Mouse (Mus musculus): ENCODE results near the gene Izumo2. TPM values are rescaled to one million over a fixed set of nuclear protein-coding genes. Genes with fewer than 3 reads are reported as not detected.
"Not testable (repeated sequence)": the region's sequence is repeated elsewhere in the genome, so short reads cannot be mapped to it uniquely, and the experiment has no call there.

The Izumo2 gene
- polyA plus RNA-seq, 1 experiment from 2014 or later, result not detected

DNA sequence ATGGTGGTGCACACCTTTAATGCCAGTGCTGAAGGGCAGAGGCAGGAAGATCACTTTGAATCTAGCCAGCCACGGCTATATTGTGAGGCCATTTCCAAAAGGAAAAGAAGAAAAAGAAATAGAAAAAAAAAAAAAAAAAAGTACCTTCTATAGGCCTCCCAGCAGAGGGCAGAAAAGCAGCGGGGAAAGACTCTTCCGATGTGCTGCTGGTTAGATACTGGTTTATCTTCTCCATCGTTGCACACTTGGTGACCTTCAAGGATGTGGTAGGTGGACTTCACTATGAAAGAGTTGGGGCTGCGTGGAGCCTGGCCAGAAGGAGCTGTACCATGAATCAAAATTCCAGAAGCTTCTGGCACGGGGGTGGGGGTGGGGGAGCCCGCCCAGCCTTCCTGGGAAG lies 15.8 kb downstream of the Izumo2 start:
- ATAC-seq, result no peak
- no peak for DNase-seq (ENCODE audit: low read depth, low spot score)
- in situ Hi-C loops (cut with MboI; ENCODE audit: low pct_unique_long_range_greater_than_20kb), result loop anchor here (25.0 kb wide), 1 partner anchor 238 kb away; the partner anchor contains the start of gene Cpt1c
- ChIA-PET POLR2A (interaction anchor here (0.6 kb wide), 1 partner anchor 15 kb away, joined by 4 read pairs; no protein-coding TSS in a partner anchor), CTCF (interaction anchor here (0.7 to 1.4 kb wide), 2 partner anchors 20 to 100 kb away, joined by 3 to 6 read pairs; no protein-coding TSS in a partner anchor)
- peak; percentile 46 for TF ChIP-seq CTCF (IDR thresholded peaks at IDR 0.05)
- no peaks in the 10 kb centered on the region for H3K27me3 ChIP-seq

DNA sequence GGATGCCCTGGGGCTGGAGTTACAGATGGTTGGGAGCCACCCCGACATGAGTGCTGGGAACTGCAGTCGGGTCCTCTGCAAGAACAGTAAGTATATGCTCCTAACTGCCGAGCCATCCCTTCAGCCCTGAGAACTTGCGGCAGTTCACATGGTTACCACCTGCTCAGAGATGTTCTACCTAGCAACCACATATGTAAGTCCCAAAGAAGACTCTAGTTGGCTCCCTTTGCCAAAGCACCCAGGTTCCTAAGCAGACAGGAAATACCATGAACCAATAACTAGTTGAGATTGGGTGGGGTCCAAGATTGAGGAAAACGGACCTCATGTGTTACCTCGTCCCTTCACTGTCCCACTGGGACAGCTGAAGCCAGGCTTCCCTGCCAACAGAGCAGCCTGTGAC lies 17.8 kb downstream of the Izumo2 start:
- TF ChIP-seq CTCF (IDR thresholded peaks at IDR 0.05), result no peak
- ATAC-seq (no peak), DNase-seq (ENCODE audit: low read depth, low spot score) (no peak)
- no peaks in the 10 kb centered on the region for H3K27me3 ChIP-seq
- POLR2A ChIA-PET, result no interaction called here
- in situ Hi-C loops (cut with MboI; ENCODE audit: low pct_unique_long_range_greater_than_20kb), result no loop called here
- CTCF ChIA-PET, result interaction anchor here (1.3 to 1.4 kb wide), 2 partner anchors 12 to 13 kb away, joined by 3 to 4 read pairs; no protein-coding TSS in a partner anchor

DNA sequence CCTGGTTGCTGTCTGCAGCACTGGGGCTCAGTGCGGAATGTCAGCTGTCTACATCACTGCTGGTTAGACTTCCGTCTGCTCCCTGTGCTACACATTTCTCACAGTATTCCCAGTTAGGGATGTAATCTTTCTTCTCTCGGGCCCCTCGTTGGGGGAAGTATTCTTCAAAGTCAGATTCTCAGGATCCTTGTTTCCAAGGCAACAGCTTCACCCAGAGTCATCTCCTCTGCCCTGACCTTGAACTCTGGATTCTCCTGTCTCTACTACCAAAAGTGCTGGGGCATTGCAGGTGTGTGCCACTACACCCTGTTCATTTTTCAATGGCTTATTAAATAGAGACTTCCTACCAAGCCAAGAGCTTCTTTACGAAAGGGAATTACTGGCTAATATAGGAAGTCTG lies 18.6 kb downstream of the Izumo2 start:
- in situ Hi-C loops (cut with MboI; ENCODE audit: low pct_unique_long_range_greater_than_20kb), result no loop called here
- CTCF ChIA-PET, result interaction anchor here (1.3 to 1.4 kb wide), 2 partner anchors 11 to 14 kb away, joined by 3 to 4 read pairs; no protein-coding TSS in a partner anchor
- no peaks in the 10 kb centered on the region for H3K27me3 ChIP-seq
- POLR2A ChIA-PET, result no interaction called here
- no peak for ATAC-seq
- TF ChIP-seq CTCF (IDR thresholded peaks at IDR 0.05), result no peak
- no peak for DNase-seq (ENCODE audit: low read depth, low spot score)

DNA sequence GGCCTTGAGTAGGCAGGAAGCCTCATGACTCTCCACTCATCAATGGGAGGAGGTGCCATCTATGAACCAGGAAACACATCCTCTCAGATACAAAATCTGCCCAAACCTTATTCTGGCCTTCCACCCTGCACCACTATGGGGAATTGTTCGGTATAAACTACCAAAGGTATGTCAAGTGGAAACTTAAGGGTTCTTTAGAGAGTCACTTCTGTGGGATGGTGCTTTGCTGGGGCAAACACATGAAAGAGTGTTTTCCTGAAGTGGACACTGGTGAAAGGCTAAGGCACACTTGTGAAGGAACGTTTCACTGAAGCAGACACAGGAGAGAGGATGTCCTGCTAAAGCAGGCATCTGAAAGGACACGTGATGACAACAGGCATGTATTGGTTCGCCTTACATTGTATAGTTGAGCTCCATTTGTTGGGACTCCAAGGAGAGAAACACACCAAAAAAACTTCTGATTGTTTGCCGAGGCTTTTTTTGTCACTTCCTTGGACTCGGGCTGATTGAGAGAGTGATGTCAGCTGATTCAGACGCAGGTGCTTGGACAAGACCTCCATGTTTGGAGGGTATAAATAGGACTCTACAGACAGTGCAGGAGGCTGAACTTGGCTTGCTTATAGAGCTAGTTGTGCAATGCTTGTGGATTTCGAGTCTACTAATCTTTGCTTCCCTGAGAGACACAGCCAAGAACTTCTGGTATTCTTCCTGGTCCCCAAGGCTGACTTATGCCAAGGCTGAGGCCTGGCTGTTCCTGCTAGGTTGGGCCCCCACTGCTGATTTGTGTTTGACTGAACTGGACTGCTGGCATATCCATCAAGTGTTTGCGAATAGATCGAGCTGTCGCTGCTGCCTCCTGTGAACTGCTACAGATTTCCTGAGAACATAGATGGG lies 19.8 kb downstream of the Izumo2 start:
- POLR2A ChIA-PET, result no interaction called here
- CTCF ChIA-PET, result no interaction called here
- no peak for ATAC-seq
- no peaks in the 10 kb centered on the region for H3K27me3 ChIP-seq
- no peak for TF ChIP-seq CTCF (IDR thresholded peaks at IDR 0.05)
- in situ Hi-C loops (cut with MboI; ENCODE audit: low pct_unique_long_range_greater_than_20kb), result no loop called here
- no peak for DNase-seq (ENCODE audit: low read depth, low spot score)

DNA sequence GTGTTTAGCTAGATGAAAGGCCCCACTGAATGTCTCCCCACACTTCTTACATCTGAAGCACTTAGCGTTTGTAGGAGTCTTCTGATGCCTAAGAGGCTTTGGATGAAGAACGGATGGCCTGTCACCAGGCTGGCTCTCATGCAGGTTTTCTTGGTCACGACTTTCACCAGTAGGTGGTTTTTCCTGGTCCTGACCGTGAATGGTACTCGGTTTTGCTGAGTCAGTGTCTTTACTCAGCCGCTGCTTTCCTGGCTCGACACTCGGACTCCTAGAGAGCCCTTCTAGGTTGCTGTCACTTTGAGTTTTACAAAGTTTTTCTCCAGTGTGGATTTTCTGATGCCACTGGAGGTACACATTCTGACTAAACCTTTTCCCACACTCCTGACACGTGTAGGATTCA lies 25.2 kb downstream of the Izumo2 start:
- no peaks in the 10 kb centered on the region for H3K27me3 ChIP-seq
- POLR2A ChIA-PET, result no interaction called here
- CTCF ChIA-PET, result no interaction called here
- no peak for TF ChIP-seq CTCF (IDR thresholded peaks at IDR 0.05)
- in situ Hi-C loops (cut with MboI; ENCODE audit: low pct_unique_long_range_greater_than_20kb), result no loop called here
- DNase-seq (ENCODE audit: low read depth, low spot score) (no peak), ATAC-seq (no peak)

DNA sequence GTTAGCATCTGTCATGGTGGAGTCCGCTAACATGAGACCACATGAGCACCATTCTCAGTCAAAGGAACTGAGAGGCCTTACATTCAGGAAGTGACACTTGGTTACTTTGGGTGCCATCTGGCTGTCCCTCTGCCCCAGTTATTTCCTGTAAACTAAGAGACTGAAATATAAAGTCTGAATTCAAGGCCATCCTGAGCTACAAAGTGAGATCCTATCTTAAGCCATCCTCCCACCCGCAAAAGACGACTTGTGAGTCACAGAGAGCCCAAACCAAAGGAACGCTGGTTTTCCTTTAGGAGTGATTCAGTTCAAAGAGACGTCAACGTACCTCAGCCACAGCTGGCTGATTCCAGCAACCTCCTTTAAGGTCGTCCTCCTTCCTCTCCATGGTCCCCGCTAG lies 32.8 kb downstream of the Izumo2 start:
- TF ChIP-seq CTCF (IDR thresholded peaks at IDR 0.05), result no peak
- DNase-seq (ENCODE audit: low read depth, low spot score) (no peak), ATAC-seq (no peak)
- no peaks in the 10 kb centered on the region for H3K27me3 ChIP-seq
- ChIA-PET CTCF (interaction anchor here (1.4 kb wide), 1 partner anchor 30 kb away, joined by 3 read pairs; no protein-coding TSS in a partner anchor), POLR2A (no interaction called here)
- in situ Hi-C loops (cut with MboI; ENCODE audit: low pct_unique_long_range_greater_than_20kb), result no loop called here

DNA sequence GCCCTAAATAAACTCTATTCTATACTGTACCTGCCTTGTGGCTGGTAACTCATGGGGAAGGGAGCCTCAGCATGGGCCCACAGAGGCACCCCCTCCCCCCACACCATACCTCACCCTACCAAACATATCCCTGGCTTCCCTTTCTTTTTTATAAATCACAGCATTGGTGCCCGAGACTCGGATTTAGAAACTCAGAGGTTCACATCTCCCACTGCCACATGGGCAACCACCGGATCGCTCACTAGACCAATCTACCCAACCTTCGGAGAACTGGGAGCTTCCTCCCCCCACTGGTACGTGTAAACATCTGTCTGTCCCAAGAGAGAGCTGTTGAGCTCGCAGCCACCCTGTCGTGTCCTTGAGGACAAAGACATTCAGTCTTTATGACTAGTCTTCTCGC lies 35.7 kb downstream of the Izumo2 start:
- no peaks in the 10 kb centered on the region for H3K27me3 ChIP-seq
- no peak for TF ChIP-seq CTCF (IDR thresholded peaks at IDR 0.05)
- in situ Hi-C loops (cut with MboI; ENCODE audit: low pct_unique_long_range_greater_than_20kb), result no loop called here
- DNase-seq (ENCODE audit: low read depth, low spot score) (no peak), ATAC-seq (no peak)
- ChIA-PET POLR2A (interaction anchor here (0.6 kb wide), 1 partner anchor 22 kb away, joined by 3 read pairs; no protein-coding TSS in a partner anchor), CTCF (interaction anchor here (0.9 to 1.2 kb wide), 3 partner anchors 10 to 80 kb away, joined by 3 to 5 read pairs (median 3); no protein-coding TSS in a partner anchor)

DNA sequence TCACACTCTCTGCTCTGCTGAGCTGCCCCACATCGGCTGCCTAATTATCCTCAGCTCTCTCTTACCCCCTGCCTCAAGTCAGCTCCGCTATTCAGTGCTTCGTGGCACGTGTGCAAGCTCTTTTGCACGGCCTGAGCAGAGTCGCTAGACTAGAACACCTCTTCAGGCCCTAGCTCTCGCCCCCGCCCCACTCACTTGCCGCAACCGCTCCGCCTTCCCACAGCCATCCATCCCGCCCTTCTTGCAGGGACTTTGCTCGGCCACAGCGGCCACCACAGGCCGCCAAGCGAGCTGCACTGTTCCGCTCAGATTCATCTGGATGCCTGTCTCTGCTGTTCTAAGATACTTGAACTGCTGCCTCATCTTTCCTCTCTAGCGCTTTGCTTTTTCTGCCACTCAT lies 36.5 kb downstream of the Izumo2 start:
- DNase-seq (ENCODE audit: low read depth, low spot score) (no peak), ATAC-seq (peak; percentile 81)
- no peaks in the 10 kb centered on the region for H3K27me3 ChIP-seq
- in situ Hi-C loops (cut with MboI; ENCODE audit: low pct_unique_long_range_greater_than_20kb), result loop anchor here (5.0 kb wide), 1 partner anchor 72 kb away; the partner anchor contains the start of genes Atf5, Il4i1 and Nup62
- ChIA-PET POLR2A (interaction anchor here (0.6 kb wide), 1 partner anchor 22 kb away, joined by 3 read pairs; no protein-coding TSS in a partner anchor), CTCF (interaction anchor here (0.6 to 1.6 kb wide), 10 partner anchors 8 to 100 kb away, joined by 3 to 5 read pairs (median 4); no protein-coding TSS in a partner anchor)
- TF ChIP-seq CTCF (IDR thresholded peaks at IDR 0.05), result peak; percentile 58

DNA sequence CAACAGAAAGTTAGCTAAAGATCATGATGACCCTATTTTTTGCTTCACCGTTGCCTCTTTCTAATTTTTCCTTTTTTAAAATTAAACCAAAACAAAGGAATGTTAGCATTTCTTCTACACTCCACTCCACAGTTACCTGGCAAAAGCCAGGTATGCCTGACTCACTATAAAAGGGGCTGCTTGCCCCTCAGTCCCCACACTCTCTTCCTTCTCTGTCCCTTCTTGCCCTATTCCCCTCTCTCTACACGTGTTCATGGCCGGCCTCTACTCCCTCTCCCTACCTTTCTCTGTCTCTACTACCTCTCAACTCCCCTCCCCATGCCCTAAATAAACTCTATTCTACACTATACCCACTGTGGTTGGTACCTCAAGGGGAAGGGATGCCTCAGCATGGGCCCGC lies 38.6 kb downstream of the Izumo2 start:
- no peak for TF ChIP-seq CTCF (IDR thresholded peaks at IDR 0.05)
- CTCF ChIA-PET, result no interaction called here
- DNase-seq (ENCODE audit: low read depth, low spot score), result no peak
- H3K27me3 ChIP-seq, result no peaks in the 10 kb centered on the region
- POLR2A ChIA-PET, result no interaction called here
- in situ Hi-C loops (cut with MboI; ENCODE audit: low pct_unique_long_range_greater_than_20kb), result loop anchor here (5.0 kb wide), 1 partner anchor 70 kb away; the partner anchor contains the start of genes Atf5, Il4i1 and Nup62
- no peak for ATAC-seq

DNA sequence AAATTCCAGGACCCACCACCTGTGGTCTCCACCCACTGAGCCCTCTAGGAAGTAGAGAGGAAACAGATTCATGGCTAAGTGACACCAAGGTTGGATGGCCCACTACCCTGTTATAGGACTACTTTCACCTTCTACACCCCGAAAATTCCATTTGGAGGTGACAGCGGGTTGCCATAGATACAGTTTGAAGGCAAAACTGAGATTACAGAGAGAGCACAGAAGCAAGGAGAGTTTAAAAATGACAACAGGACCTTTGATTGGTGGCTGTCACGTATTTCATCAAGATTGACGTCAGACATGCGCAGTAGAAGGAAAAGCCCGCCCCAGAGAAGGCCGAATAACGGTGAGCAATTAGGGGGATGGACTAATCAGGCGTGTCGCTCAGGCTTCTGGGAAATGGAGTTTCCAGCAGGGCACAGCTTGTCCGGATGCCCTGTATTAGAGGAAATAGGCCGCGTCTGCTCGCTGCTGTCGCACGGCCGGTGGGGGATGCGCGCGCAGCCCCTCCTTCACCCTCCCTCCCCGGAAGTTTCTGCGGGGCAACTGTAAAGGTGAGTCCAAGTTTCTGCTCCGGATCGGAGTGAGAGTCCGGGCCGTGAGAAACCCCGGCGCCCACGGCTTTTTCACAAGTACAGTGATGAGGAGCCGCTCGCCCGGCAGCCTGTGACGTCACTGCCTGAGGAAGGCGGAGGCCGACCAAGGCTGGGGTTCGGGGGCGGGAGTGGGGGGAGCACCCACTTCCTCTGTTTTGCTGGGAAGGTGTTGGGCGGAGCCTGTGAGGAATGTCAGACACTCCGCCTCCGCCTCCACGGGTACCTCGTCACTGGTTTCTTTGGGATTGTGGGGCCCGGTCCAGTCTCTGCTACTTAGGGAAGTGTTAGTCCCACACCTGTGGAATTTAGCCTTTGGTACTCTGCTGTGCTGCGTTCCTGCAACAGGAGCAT lies 39.8 kb downstream of the Izumo2 start, which contains the start of gene Vrk3:
TSS of gene Vrk3 (plus strand) at position 313 of the 944 bp plus-strand sequence.
- ChIA-PET CTCF (interaction anchor here (1.0 kb wide), 1 partner anchor 40 kb away, joined by 3 read pairs; no protein-coding TSS in a partner anchor), POLR2A (no interaction called here)
- ATAC-seq (peak; percentile 93), DNase-seq (ENCODE audit: low read depth, low spot score) (peak; percentile 88)
- no peaks in the 10 kb centered on the region for H3K27me3 ChIP-seq
- in situ Hi-C loops (cut with MboI; ENCODE audit: low pct_unique_long_range_greater_than_20kb), result loop anchor here (5.0 kb wide), 1 partner anchor 69 kb away; the partner anchor contains the start of genes Atf5, Il4i1 and Nup62
- no peak for TF ChIP-seq CTCF (IDR thresholded peaks at IDR 0.05)

DNA sequence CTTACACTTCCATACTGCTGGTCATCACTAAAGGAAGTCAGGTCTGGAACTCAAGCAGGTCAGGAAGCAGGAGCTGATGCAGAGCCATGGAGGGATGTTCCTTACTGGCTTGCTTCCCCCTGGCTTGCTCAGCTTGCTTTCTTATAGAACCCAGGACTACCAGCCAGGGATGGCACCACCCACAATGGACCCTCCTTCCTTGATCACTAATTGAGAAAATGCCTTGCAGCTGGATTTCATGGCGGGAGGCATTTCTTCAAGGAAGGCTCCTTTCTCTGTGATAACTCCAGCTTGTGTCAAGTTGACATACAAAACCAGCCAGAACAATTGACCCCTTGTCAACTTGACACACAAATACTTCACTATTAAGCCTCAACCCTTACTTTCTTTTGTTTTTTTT lies 42.4 kb downstream of the Izumo2 start, which contains the start of gene Zfp473:
TSS of gene Zfp473 (minus strand) at position 101 of the 400 bp plus-strand sequence.
- DNase-seq (ENCODE audit: low read depth, low spot score); ATAC-seq; POLR2A ChIA-PET; H3K27me3 ChIP-seq; in situ Hi-C loops (cut with MboI; ENCODE audit: low pct_unique_long_range_greater_than_20kb); CTCF ChIA-PET: not testable (repeated sequence)

All from Patski (cell line).